Mouse (Mus musculus): Measurements from ENCODE around the gene Ipo7.

DNA sequence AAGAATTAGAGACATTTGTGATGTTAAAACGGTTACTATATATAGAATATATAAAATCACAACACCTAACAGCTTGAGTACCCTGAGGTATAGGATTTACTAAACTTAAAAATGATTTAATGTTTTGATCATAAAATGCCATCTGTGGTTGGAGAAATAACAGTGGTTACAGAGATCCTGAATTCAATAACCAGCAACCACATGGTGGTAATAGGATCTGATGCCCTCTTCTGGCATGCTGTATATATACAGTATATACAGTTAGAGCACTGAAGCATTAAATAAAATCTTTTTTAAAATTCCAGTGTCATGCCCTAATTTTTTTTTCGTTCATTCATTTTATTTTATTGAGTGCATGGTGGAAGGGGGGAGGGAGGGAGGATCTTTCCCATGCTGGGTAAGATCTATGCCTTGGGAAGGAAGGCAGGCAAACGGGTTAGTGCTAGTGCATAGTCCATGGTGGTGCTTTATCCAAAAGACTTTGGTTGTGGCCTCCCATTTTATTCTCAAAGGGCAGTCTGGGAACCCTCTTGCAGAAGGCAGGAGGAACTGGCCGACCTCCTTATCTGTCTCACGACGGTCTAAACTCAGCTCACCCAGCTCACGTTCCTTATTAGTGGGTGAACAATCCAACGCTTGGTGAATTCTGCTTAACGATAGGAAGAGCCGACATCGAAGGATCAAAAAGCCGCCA lies 41.2 kb downstream of the Ipo7 start:
- no peak for TF ChIP-seq CTCF (IDR thresholded peaks at IDR 0.05; ENCODE audit: insufficient read depth, low read length)
- TF ChIP-seq POLR2A (IDR thresholded peaks at IDR 0.05; ENCODE audit: borderline replicate concordance, extremely low read depth, low read depth, low read length), result no peak

Measured in lung, adult 2 months (tissue).